Mouse (Mus musculus) brain, embryonic 14.5 days (tissue): ENCODE results near the gene Habp4.

Experiments
- CTCF ChIP-seq: fragments of 200-500 bp; IDR thresholded peaks from 2 replicates; pipeline ENCODE4 v1.5.1; 2012; ENCODE audit warnings: inconsistent platforms, mild to moderate bottlenecking, moderate library complexity, borderline replicate concordance; ENCODE audit not compliant: insufficient read depth, insufficient read length; ENCODE audit errors: extremely low read depth
- POLR2A ChIP-seq: fragments of 200-500 bp; IDR thresholded peaks from 2 replicates; pipeline ENCODE4 v1.6.1; 2012; ENCODE audit warnings: mild to moderate bottlenecking, inconsistent platforms, borderline replicate concordance; ENCODE audit not compliant: poor library complexity, insufficient read depth, insufficient read length, severe bottlenecking; ENCODE audit errors: extremely low read depth

DNA sequence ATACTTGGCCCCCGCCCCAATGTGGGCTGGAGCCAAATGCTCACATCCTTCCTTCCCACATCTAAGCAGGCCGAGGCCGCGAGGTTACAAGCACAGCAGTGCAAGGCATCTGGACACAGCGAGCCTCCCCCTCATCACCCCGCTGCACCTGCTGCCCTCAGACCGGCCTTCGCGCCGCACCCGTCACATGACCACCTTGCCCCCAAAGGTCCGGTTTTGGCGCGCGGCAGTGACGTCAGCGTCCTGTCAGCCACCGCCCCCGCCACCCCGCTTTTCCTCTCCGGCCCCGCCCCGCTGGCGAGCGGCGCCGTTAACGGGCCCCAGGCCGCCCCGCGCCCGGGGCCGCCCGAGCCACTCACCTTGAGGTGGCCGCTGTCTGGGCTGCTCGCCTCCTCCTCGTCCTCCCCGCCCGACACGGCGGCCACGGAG, 9.4 kb upstream of the Habp4 start:
- 0 out of 2 replicates have a peak, but pooled peaks have one; percentile 24 for TF ChIP-seq POLR2A
- TF ChIP-seq CTCF, result no peak
